Mouse (Mus musculus) CH12.LX (cell line): ENCODE results near the gene Manea. TPM values are rescaled to one million over a fixed set of nuclear protein-coding genes. Genes with fewer than 3 reads are reported as not detected.

Experiments used
- DNase-seq: peaks from one replicate; pipeline ENCODE4 v3.0.0-alpha.2; 2013; ENCODE audit errors: extremely low read depth
- H3K27ac ChIP-seq: 2 replicates; pipeline ENCODE4 v1.5.1; 2012; ENCODE audit warnings: low read depth, mild to moderate bottlenecking, control low read depth, moderate library complexity; ENCODE audit not compliant: insufficient read depth
- H3K27me3 ChIP-seq: replicated peaks from 2 replicates; pipeline ENCODE3; 2012; ENCODE audit warnings: inconsistent platforms
- H3K36me3 ChIP-seq, 2 experiments: replicated peaks in 1 of 2; 2 replicates each; pipeline versions ENCODE3 to v1.6.1; 2012; ENCODE audit warnings: inconsistent platforms in 1 of 2, low read length in 1 of 2, mild to moderate bottlenecking in 1 of 2, mixed read lengths in 1 of 2, moderate library complexity in 1 of 2; ENCODE audit not compliant: control insufficient read depth in 1 of 2, insufficient read depth in 1 of 2
- H3K4me1 ChIP-seq, 2 experiments: 2 replicates each; pipeline ENCODE4 v1.6.1; 2012; ENCODE audit warnings: inconsistent platforms in 1 of 2, moderate library complexity in 1 of 2; ENCODE audit not compliant: insufficient read depth in 2 of 2, control insufficient read depth in 1 of 2
- H3K4me2 ChIP-seq: 2 replicates; pipeline ENCODE4 v1.6.1; 2012; ENCODE audit warnings: low read depth, mild to moderate bottlenecking, control low read depth; ENCODE audit not compliant: poor library complexity, insufficient read depth, severe bottlenecking
- H3K4me3 ChIP-seq, 3 experiments: fragments of 150-350 bp in 1 of 3; sonication (generic) in 1 of 3; replicated peaks in 1 of 3; 2 replicates each; pipeline versions ENCODE3 to v1.5.1; 2011 to 2012; ENCODE audit warnings: low read depth in 2 of 3, low read length in 2 of 3, mild to moderate bottlenecking in 2 of 3, moderate library complexity in 2 of 3, control low read depth in 1 of 3, improper control_type of control experiment in 1 of 3, inconsistent platforms in 1 of 3, mixed read lengths in 1 of 3; ENCODE audit not compliant: poor library complexity in 1 of 3
- H3K79me2 ChIP-seq: replicated peaks from 2 replicates; pipeline ENCODE4 v1.6.1; 2012; ENCODE audit warnings: mild to moderate bottlenecking, moderate library complexity; ENCODE audit not compliant: control insufficient read depth, poor library complexity, insufficient read depth, severe bottlenecking; ENCODE audit errors: extremely low read depth
- H3K9ac ChIP-seq: 2 replicates; pipeline ENCODE4 v1.6.1; 2012; ENCODE audit warnings: low read depth, mild to moderate bottlenecking, control low read depth, moderate library complexity; ENCODE audit not compliant: insufficient read depth
- H3K9me3 ChIP-seq: replicated peaks from 2 replicates; pipeline ENCODE3; 2012; ENCODE audit warnings: low read length, inconsistent platforms, mixed read lengths
- BHLHE40 ChIP-seq: IDR thresholded peaks from 2 replicates; pipeline ENCODE4 v1.6.1; 2011; ENCODE audit warnings: mild to moderate bottlenecking, low read depth, low read length, improper control_type of control experiment
- CHD2 ChIP-seq: IDR thresholded peaks from 2 replicates; pipeline ENCODE4 v1.6.1; 2011; ENCODE audit warnings: low read length, improper control_type of control experiment
- CTCF ChIP-seq, 2 experiments: IDR thresholded peaks in 1 of 2; conservative IDR thresholded peaks in 1 of 2; 2 replicates each; pipeline ENCODE4 v1.5.1; 2011 to 2012; ENCODE audit warnings: low read depth in 2 of 2, low read length in 2 of 2, improper control_type of control experiment in 1 of 2, inconsistent platforms in 1 of 2, mild to moderate bottlenecking in 1 of 2, moderate library complexity in 1 of 2
- EP300 ChIP-seq: IDR thresholded peaks from 2 replicates; pipeline ENCODE4 v1.6.1; 2011; ENCODE audit warnings: low read length, improper control_type of control experiment
- ETS1 ChIP-seq: conservative IDR thresholded peaks from 2 replicates; pipeline ENCODE4 v1.6.1; 2012; ENCODE audit warnings: low read depth, mild to moderate bottlenecking, inconsistent platforms, low read length, improper control_type of control experiment, moderate library complexity
- HCFC1 ChIP-seq: IDR thresholded peaks from 2 replicates; pipeline ENCODE4 v1.6.1; 2012; ENCODE audit warnings: low read depth, mild to moderate bottlenecking, inconsistent platforms, low read length, improper control_type of control experiment
- IRF4 ChIP-seq: IDR thresholded peaks from 2 replicates; pipeline ENCODE4 v1.6.1; 2014; ENCODE audit warnings: low read depth, mild to moderate bottlenecking, inconsistent platforms, low read length, improper control_type of control experiment
- JUN ChIP-seq: IDR thresholded peaks from 2 replicates; pipeline ENCODE4 v1.6.1; 2011; ENCODE audit warnings: low read depth, mild to moderate bottlenecking, low read length, improper control_type of control experiment, moderate library complexity; ENCODE audit not compliant: insufficient read depth
- JUND ChIP-seq: conservative IDR thresholded peaks from 2 replicates; pipeline ENCODE4 v1.6.1; 2011; ENCODE audit warnings: low read depth, low read length, improper control_type of control experiment
- KAT2A ChIP-seq: IDR thresholded peaks from 2 replicates; pipeline ENCODE4 v1.6.1; 2012; ENCODE audit warnings: low read length, improper control_type of control experiment, inconsistent platforms; ENCODE audit not compliant: insufficient replicate concordance
- MAFK ChIP-seq: IDR thresholded peaks from 2 replicates; pipeline ENCODE4 v1.6.1; 2011; ENCODE audit warnings: low read length, improper control_type of control experiment; ENCODE audit not compliant: insufficient replicate concordance
- MAX ChIP-seq: IDR thresholded peaks from 2 replicates; pipeline ENCODE4 v1.6.1; 2011; ENCODE audit warnings: low read length, improper control_type of control experiment
- MAZ ChIP-seq: IDR thresholded peaks from 2 replicates; pipeline ENCODE4 v1.6.1; 2012; ENCODE audit warnings: low read depth, mild to moderate bottlenecking, inconsistent platforms, low read length, improper control_type of control experiment, moderate library complexity
- MEF2A ChIP-seq: IDR thresholded peaks from 2 replicates; pipeline ENCODE4 v1.6.1; 2014; ENCODE audit warnings: low read depth, mild to moderate bottlenecking, inconsistent platforms, low read length, improper control_type of control experiment, borderline replicate concordance
- MXI1 ChIP-seq: IDR thresholded peaks from 2 replicates; pipeline ENCODE4 v1.6.1; 2011; ENCODE audit warnings: mild to moderate bottlenecking, low read depth, low read length, improper control_type of control experiment
- MYC ChIP-seq: IDR thresholded peaks from 2 replicates; pipeline ENCODE4 v1.6.1; 2011; ENCODE audit warnings: low read depth, mild to moderate bottlenecking, improper control_type of control experiment, low read length
- NELFE ChIP-seq: IDR thresholded peaks from 2 replicates; pipeline ENCODE4 v1.6.1; 2011; ENCODE audit warnings: low read depth, low read length, improper control_type of control experiment
- PAX5 ChIP-seq: IDR thresholded peaks from 2 replicates; pipeline ENCODE4 v1.6.1; 2012; ENCODE audit warnings: low read length, inconsistent platforms, mixed read lengths
- POLR2A ChIP-seq: IDR thresholded peaks from 2 replicates; pipeline ENCODE4 v1.6.1; 2011; ENCODE audit warnings: low read depth, mild to moderate bottlenecking, improper control_type of control experiment, low read length
- POLR2AphosphoS2 ChIP-seq: IDR thresholded peaks from 2 replicates; pipeline ENCODE4 v1.6.1; 2011; ENCODE audit warnings: low read depth, low read length, improper control_type of control experiment
- RCOR1 ChIP-seq: conservative IDR thresholded peaks from 2 replicates; pipeline ENCODE4 v1.6.1; 2012; ENCODE audit warnings: low read depth, mild to moderate bottlenecking, inconsistent platforms, low read length, improper control_type of control experiment
- SIN3A ChIP-seq: IDR thresholded peaks from 2 replicates; pipeline ENCODE4 v1.6.1; 2012; ENCODE audit warnings: low read length, improper control_type of control experiment, inconsistent platforms
- SMC3 ChIP-seq: IDR thresholded peaks from 2 replicates; pipeline ENCODE4 v1.6.1; 2011; ENCODE audit warnings: low read depth, low read length, improper control_type of control experiment
- TBP ChIP-seq: conservative IDR thresholded peaks from 2 replicates; pipeline ENCODE4 v1.6.1; 2011; ENCODE audit warnings: low read depth, low read length, improper control_type of control experiment
- TCF12 ChIP-seq: IDR thresholded peaks from 2 replicates; pipeline ENCODE4 v1.6.1; 2014; ENCODE audit warnings: low read depth, mild to moderate bottlenecking, inconsistent platforms, low read length, improper control_type of control experiment
- UBTF ChIP-seq: IDR thresholded peaks from 2 replicates; pipeline ENCODE4 v1.6.1; 2012; ENCODE audit warnings: low read depth, mild to moderate bottlenecking, inconsistent platforms, low read length, improper control_type of control experiment, moderate library complexity
- USF1 ChIP-seq: IDR thresholded peaks from 2 replicates; pipeline ENCODE4 v1.6.1; 2014; ENCODE audit warnings: low read depth, mild to moderate bottlenecking, inconsistent platforms, low read length, improper control_type of control experiment
- USF2 ChIP-seq: conservative IDR thresholded peaks from 2 replicates; pipeline ENCODE4 v1.6.1; 2011; ENCODE audit warnings: low read depth, low read length, improper control_type of control experiment
- ZC3H11A ChIP-seq: IDR thresholded peaks from 2 replicates; pipeline ENCODE4 v1.6.1; 2012; ENCODE audit warnings: low read depth, mild to moderate bottlenecking, inconsistent platforms, low read length, improper control_type of control experiment
- ZKSCAN1 ChIP-seq: IDR thresholded peaks from 2 replicates; pipeline ENCODE4 v1.6.1; 2012; ENCODE audit warnings: low read depth, inconsistent platforms, low read length, improper control_type of control experiment, borderline replicate concordance
- ZMIZ1 ChIP-seq: IDR thresholded peaks from 2 replicates; pipeline ENCODE4 v1.6.1; 2012; ENCODE audit warnings: low read depth, mild to moderate bottlenecking, inconsistent platforms, low read length, improper control_type of control experiment
- ZNF384 ChIP-seq: IDR thresholded peaks from 2 replicates; pipeline ENCODE4 v1.6.1; 2012; ENCODE audit warnings: low read depth, low read length, improper control_type of control experiment, inconsistent platforms
- dilution Hi-C: fragments of 300-500 bp; cut with MboI; formaldehyde crosslinking; loops from 2 replicates; pipeline ENCODE4 v1.14.3; 2020; ENCODE audit warnings: low sequenced_read_pairs; ENCODE audit not compliant: extremely low pct_unique_long_range_greater_than_20kb, extremely low pct_ligation_motif_present
- in situ Hi-C: fragments of 300-500 bp; cut with MboI; formaldehyde crosslinking; loops from 3 replicates; pipeline ENCODE4 v1.14.3; 2019; ENCODE audit warnings: low sequenced_read_pairs, low pct_ligation_motif_present, low pct_unique_long_range_greater_than_20kb, mixed read lengths
- polyA plus RNA-seq: library from polyadenylated mRNA; unstranded; fragments of >175 nt; gene quantifications from 2 replicates; pipeline ENCODE4 v1.2.1, GENCODE M21; 2012; ENCODE audit warnings: low read depth; ENCODE audit not compliant: insufficient read length
- total RNA-seq, 2 experiments: library from RNA; depleted of rRNA; stranded (reverse); fragments of 300-350 nt in 1 of 2; fragments of >200 nt in 1 of 2; gene quantifications; 2 replicates each; pipeline ENCODE4 v1.2.3; 2012 to 2014

Gene Manea
- total and polyA plus RNA-seq, 3 experiments = 30.2 to 59.2 (median 30.7) TPM

- in situ Hi-C loops (no loop called here), dilution Hi-C loops (no loop called here)
- no peak for DNase-seq
- Histone ChIP-seq H3K27me3 (no peaks in the 10 kb centered on the region), H3K79me2 (peaks cover 63% of the 10 kb centered on the region), H3K4me1 (peaks cover 5 to 50% of the 10 kb centered on the region in 2 experiments; a peak in 3 of 4 replicates), H3K36me3 (peaks cover 0 to 11% of the 10 kb centered on the region in 2 experiments), H3K4me3 (peak overlapping the region in 1 of 3 experiments; percentile 13), H3K4me2 (peak overlapping the region; percentile 45; the same call in 1 of the 2 replicates), H3K9me3 (no peaks in the 10 kb centered on the region), H3K9ac (no peak overlapping the region; the same call in 1 of the 2 replicates), H3K27ac (peak overlapping the region; percentile 34; the same call in 1 of the 2 replicates)
- TF ChIP-seq MAFK (no peak), ETS1 (no peak), NELFE (no peak), SIN3A (no peak), ZNF384 (no peak; the same call in 1 of the 2 replicates), MXI1 (no peak), BHLHE40 (no peak), ZC3H11A (no peak), CHD2 (no peak), POLR2A (no peak)
These were observed 4.3 kb downstream of the Manea start for GRCm38 (mm10) chr4:26342346-26342745.

GRCm38 (mm10) chr4:26338604-26339003, 8.1 kb downstream of the Manea start:
- Histone ChIP-seq H3K4me3 (peak overlapping the region; percentile 12 to 49 (median 19)), H3K36me3 (peaks cover 3 to 23% of the 10 kb centered on the region in 2 experiments), H3K9me3 (no peaks in the 10 kb centered on the region), H3K27ac (peak overlapping the region; percentile 95), H3K4me1 (peaks cover 8 to 73% of the 10 kb centered on the region in 2 experiments), H3K4me2 (peak overlapping the region; percentile 98), H3K79me2 (peaks cover 66% of the 10 kb centered on the region), H3K27me3 (no peaks in the 10 kb centered on the region), H3K9ac (peak overlapping the region; percentile 87)
- in situ Hi-C loops (no loop called here), dilution Hi-C loops (no loop called here)
- DNase-seq = peak; percentile 70
- TF ChIP-seq MAFK = peak; percentile 50
- TF ChIP-seq ZMIZ1 = no peak
- TF ChIP-seq JUND = 0 out of 2 replicates have a peak, but pooled peaks have one; percentile 61
- TF ChIP-seq IRF4 = peak; percentile 43
- no peak for TF ChIP-seq SMC3
- TF ChIP-seq NELFE = no peak
- no peak for TF ChIP-seq POLR2A
- TF ChIP-seq RCOR1 = no peak
- TF ChIP-seq PAX5 = no peak
- no peak for TF ChIP-seq MAX
- peak; percentile 63; the same call in 1 of the 2 replicates for TF ChIP-seq SIN3A
- no peak for TF ChIP-seq USF2
- TF ChIP-seq ZKSCAN1 = no peak
- TF ChIP-seq HCFC1 = no peak
- TF ChIP-seq KAT2A = no peak
- TF ChIP-seq POLR2AphosphoS2 = no peak
- TF ChIP-seq MEF2A = peak; percentile 91
- TF ChIP-seq CTCF (conservative IDR thresholded peaks at IDR 0.05 in 1 of 2, IDR thresholded peaks at IDR 0.05 in 1 of 2; ENCODE audit: low read depth in 2 of 2, low read length in 2 of 2) = no peak
- peak; percentile 69 for TF ChIP-seq BHLHE40
- TF ChIP-seq EP300 = peak; percentile 73
- no peak for TF ChIP-seq TCF12
- no peak for TF ChIP-seq ZNF384
- TF ChIP-seq UBTF = no peak
- TF ChIP-seq ZC3H11A = no peak
- peak; percentile 56 for TF ChIP-seq MYC
- TF ChIP-seq TBP = 0 out of 2 replicates have a peak, but pooled peaks have one; percentile 26
- TF ChIP-seq MAZ = 0 out of 2 replicates have a peak, but pooled peaks have one; percentile 43
- no peak for TF ChIP-seq USF1
- peak; percentile 28; the same call in 1 of the 2 replicates for TF ChIP-seq JUN
- peak; percentile 41; the same call in 1 of the 2 replicates for TF ChIP-seq MXI1
